Mouse (Mus musculus) frontal cortex, postnatal 25 days (tissue): ENCODE data around the gene Fbxw9.

Experiments used
- DNase-seq, 2 experiments: peaks; one replicate each; pipeline ENCODE4 v3.0.0; 2022; ENCODE audit warnings: low spot score in 2 of 2

Fbxw9 gene

DNA sequence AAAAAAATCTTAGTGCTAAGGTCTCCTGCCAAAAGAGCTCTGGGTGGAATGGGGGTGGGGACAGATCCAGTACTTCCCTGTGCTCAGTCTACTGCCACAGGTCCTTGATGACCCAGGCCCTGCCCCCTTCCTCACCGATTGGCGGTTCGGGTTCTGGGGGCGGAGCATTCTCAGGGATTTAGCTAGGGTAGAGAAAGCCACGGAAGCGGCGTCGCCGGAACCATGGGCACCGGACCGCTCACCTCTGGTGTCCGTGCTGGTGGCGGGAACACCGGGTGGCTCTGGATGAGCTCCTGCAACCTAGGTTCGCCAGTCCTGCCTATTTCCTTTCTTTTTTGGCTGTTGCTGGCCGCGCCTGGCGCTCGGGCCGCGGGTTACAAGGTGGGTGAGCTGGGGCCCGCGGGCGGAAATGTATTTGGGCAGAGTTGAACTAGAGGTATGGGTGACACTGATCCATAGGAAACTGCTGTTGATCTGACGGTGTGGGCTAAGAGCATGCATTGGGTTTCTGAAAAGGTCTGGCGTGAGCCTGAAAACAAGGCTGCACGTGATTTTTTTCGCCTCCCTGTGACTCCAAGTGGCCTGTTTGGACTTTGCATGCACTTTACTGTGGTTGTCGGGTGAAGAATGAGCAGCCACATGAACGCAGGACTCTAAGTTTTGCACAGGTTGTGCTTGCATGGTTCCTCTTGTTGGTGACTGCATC is 23.4 kb downstream of the Fbxw9 start, which contains the start of gene Man2b1:
Gene Man2b1 (plus strand): TSS at position 163 of the 706 bp plus-strand sequence.
- DNase-seq = peak; percentile 58 to 81

DNA sequence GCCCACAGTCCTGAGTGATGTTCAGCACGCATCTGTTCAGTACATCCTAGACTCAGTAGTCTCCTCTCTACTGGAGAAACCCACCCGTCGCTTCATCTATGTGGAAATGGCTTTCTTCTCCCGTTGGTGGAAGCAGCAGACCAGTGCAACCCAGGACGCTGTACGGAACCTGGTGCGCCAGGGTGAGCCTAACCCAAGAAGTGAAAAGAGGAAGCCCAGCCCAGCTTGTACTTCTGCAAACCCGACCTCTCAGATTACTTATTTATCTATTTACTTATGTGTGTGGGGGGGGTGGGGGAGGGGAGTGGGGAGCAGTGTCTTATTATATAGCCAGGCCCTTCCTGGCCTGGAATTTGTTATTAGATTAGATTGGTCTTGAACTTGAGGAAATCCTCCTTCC is 24.8 kb downstream of the Fbxw9 start:
- DNase-seq = no peak

DNA sequence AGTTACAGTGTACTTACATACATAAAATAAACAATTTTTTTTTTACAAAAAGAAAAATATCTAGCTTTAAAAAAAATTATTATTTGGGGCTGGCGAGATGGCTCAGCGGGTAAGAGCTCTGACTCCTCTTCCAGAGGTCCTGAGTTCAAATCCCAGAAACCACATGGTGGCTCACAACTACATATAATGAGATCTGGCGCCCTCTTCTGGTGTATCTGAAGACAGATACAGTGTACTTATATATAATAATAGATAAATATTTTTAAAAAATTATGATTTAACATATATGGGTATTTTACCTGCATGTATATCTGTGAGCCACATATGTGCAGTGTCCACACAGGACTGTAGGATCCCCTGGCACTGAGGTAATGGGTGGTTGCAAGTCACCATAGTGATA is 26.4 kb downstream of the Fbxw9 start:
- no peak for DNase-seq

DNA sequence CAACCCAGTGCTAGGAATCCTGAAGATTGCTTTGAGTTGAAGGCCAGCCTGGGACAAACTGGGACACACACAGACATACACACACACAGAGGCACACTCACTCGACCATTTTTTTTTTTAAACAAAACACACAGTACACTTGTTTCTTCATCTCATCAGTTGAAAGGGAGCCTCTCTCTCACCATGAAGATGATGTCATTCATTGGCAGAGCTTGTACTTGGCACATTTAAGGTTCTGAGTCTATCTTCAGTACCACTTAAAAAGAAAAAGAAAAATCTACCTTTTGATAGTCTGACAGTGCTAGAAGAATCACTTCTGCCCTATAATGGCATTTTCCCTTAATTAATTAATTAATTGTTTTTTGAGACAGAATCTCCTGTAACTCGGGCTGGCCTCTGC is 28.9 kb downstream of the Fbxw9 start:
- no peak for DNase-seq

DNA sequence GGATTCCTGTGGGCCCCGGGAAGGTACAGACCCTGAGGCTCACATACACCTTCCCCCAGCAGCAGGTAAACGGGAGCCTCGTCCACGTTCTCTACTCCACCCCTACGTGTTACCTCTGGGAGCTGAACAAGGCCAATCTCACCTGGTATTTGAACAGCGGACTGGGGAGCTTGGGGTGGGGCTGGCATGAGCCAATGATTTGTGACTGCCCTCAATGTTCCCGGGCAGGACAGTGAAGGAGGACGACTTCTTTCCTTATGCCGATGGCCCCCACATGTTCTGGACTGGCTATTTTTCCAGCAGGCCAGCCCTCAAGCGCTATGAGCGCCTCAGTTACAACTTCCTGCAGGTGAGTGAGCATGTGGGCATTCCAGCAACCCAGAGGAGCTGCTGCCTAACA is 31.0 kb downstream of the Fbxw9 start:
- no peak for DNase-seq

DNA sequence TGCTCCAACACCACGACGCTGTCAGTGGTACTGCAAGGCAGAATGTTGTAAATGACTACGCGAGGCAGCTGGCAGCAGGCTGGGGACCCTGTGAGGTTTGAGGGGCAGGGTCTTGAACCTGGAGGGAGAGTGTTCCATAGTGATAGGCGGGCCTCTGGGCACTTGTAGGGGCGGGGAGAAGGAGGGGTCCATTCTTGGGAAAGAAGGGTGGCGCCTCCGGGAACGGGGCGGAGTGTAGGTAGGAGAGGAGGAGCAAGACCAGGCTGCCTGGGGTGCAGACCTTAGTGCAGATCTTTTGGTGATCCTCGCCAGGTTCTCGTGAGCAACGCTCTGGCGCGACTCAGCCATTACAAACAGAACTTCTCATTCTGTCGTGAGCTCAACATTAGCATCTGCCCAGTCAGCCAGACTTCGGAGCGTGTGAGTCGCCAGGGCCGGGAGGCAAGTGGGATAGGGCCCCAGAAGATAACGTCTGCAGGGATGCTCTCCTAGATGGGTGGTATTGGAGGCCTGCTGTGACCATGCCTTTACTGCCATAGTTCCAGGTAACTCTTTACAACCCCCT is 31.8 kb downstream of the Fbxw9 start:
- no peak for DNase-seq

DNA sequence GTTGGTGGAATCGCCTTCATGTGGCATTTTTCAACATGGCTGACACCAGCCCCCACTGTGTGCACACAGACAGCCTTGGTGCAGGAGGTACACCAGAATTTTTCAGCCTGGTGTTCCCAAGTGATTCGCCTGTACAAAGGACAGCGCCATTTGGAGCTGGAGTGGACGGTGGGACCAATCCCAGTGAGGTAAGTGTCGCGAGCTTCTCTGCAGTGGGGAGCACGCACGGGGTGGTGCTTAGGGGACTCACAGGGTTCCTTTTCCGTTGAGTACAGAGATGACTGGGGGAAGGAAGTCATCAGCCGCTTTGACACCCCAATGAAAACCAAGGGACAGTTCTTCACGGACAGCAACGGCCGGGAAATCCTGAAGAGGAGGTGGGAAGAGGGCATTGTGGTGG is 35.2 kb downstream of the Fbxw9 start:
- DNase-seq = no peak

DNA sequence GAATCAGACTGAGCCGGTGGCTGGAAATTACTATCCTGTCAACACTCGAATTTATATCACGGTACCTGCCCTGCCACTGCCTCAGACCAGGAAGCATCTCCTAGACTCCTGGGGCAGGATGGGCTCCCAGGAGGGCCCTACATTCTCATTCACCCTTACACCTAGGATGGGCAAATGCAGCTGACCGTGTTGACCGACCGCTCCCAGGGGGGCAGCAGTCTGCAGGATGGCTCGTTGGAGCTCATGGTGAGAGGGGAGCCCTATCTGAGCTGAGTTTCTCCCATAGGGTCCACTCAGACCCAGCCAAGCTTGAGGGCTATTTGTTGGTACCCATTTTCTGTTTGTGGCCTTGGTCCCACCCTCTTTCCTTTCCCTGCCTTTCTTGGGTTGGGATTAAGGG is 35.7 kb downstream of the Fbxw9 start:
- DNase-seq = no peak

DNA sequence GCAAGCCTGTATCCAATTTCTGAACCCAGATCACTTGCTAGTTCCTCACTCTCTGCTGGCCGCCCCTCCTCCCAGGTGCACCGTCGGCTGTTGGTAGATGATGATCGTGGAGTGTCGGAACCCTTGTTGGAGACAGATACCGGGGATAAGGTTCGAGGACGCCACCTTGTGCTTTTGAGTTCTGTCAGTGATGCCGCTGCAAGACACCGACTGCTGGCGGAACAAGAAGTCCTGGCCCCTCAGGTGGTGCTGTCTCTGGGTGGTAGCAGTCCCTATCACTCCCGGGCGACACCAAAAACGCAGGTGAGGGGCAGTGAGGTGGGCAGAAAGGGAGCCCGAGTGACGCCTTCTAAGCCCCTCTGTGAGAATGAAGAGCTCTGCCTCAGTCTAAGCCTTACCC is 36.3 kb downstream of the Fbxw9 start:
- no peak for DNase-seq

DNA sequence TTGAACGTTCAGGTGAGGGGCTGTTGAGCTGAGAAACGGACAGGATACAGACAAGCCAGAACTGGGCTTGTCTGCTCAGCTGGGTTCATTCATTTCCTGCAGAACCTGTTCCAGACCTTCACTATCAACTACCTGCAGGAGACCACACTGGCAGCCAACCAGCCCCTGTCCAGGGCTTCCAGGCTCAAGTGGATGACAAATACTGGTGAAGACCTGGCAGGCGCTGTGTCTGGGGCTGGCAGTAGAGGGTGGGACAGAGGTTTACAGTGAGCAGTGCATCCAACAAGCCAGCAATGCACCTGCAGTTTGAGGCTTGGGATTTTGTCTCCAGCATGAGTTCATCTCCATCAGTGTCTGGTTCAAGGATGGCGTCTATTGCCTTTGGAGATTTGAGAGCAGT is 37.0 kb downstream of the Fbxw9 start:
- DNase-seq = no peak

DNA sequence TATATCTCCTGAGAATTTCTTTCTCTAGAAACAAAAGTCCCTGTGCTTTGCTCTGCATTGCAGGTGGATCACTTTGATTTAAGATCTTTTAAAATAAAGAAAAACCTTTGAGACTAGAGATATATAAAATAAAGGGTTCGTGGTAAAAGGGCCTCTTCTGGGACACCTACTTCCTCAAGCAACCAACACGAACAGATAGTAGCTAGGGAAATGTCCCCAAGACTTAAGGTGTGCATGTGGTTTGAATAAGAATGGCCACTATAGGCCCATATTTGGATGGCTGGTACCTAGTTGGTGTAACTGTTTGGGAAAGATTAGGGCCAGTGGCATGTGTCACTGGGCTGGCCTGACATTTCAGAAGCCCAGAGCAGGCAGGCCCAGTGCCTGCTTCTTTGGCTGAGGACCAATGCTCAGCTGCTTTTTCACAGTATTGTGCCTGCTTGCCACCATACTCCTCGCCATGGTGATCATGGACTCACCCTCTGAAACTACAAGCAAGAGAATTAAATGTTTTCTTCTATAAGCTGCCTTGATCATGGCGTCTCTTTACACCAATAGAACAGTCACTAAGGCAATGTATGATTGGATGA is 40.3 kb downstream of the Fbxw9 start:
- DNase-seq = no peak

DNA sequence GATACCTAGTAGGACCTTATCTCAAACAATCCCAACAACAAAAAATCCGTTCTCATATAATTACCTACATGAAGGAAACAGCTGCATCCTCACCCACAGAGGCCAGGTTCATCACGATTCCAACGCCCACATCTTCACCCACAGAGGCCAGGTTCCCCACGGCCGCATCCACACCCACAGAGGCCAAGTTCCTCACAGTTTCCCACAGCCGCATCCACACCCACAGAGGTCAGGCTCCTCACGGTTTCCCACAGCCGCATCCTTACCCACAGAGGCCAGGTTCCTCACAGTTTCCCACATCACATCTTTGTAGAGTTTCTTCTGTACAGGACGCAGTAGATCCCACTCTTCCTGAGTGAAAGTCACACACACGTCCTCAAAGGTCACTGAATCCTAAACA is 53.4 kb downstream of the Fbxw9 start:
- no peak for DNase-seq

DNA sequence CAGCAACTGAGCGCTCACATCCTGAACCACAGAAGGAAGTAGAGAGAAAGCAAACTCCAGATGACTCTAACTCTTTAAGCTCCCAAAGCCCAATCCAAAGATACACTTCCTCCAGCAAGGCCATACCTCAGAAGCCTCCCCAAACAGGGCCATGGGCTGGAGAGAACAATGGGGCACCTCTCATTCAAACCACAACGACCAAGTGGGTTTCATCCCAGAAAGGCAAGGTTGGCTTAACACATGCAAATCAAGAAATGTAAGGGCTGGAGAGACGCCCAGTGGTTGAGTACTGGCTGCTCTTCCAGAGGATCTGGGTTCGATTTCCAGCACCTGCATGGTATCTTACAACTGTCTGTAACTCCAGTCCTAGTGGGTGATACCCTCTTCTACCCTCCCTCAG is 55.6 kb downstream of the Fbxw9 start:
- no peak for DNase-seq
